Mouse (Mus musculus) hindbrain, embryonic 10.5 days (tissue): Measurements from ENCODE around the gene Lif. TPM values are rescaled to one million over a fixed set of nuclear protein-coding genes. Genes with fewer than 3 reads are reported as not detected.

ENCODE experiments used
- DNase-seq: peaks from one replicate; pipeline ENCODE4 v3.0.0-alpha.2; 2017; ENCODE audit warnings: low spot score
- H3K27ac ChIP-seq: fragments of 300-500 bp; sonication (generic); 2 replicates; pipeline ENCODE4 v1.5.1; 2016; ENCODE audit warnings: mild to moderate bottlenecking, moderate library complexity
- H3K27me3 ChIP-seq: fragments of 300-500 bp; sonication (generic); 2 replicates; pipeline ENCODE4 v1.6.1; 2016; ENCODE audit warnings: mild to moderate bottlenecking; ENCODE audit not compliant: poor library complexity, insufficient read depth, severe bottlenecking
- H3K36me3 ChIP-seq: fragments of 300-500 bp; sonication (generic); 2 replicates; pipeline ENCODE4 v1.6.1; 2016; ENCODE audit warnings: mild to moderate bottlenecking, moderate library complexity
- H3K4me1 ChIP-seq: fragments of 300-500 bp; sonication (generic); replicated peaks from 2 replicates; pipeline ENCODE4 v1.6.1; 2016; ENCODE audit warnings: mild to moderate bottlenecking
- H3K4me3 ChIP-seq: fragments of 300-500 bp; sonication (generic); 2 replicates; pipeline ENCODE4 v1.5.1; 2016; ENCODE audit warnings: mild to moderate bottlenecking, moderate library complexity
- H3K9me3 ChIP-seq: fragments of 300-500 bp; sonication (generic); 2 replicates; pipeline ENCODE4 v1.6.1; 2016; ENCODE audit warnings: mild to moderate bottlenecking, moderate library complexity
- WGBS: fragments of 180-500 bp; shearing (Covaris S2); methylation state at CpG from one replicate; pipeline ENCODE4 v1.1.7; 2016; 5-methylcytosine and 5-hydroxymethylcytosine counted together
- polyA plus RNA-seq: library from polyadenylated mRNA; unstranded; fragments of >200 nt; fragmentation: Nextera tagmentation; extraction: Ambion mirVana; gene quantifications from 2 replicates; pipeline ENCODE4 v1.2.1, GENCODE M21; 2016

The Lif gene
- polyA plus RNA-seq, 1 experiment from 2014 or later = 0.09 TPM

DNA sequence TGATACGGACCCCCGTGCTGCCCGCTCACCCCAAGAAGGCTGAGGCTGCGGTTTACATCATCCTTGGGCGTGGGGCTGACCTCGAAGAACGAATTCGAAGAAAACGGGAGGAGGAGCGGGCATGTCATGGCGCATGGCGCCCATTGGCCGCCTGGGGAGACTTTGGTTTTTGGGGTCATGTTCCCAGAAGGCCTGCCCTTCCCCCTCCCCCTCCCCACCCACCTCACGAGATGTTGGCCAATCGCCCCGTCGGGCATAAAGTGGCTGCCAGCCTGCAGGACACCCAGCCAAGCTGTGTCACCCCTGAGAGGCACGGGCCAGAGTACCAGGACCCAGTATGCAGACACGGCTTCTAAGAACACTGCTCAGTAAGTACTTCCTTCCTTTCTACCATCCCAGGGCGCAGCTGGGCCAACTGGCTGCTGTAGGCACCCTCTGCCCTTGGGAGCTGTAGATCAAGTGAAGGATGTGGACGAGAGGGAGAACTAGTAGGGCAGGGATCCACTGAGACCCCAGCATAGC lies 20.8 kb upstream of the Lif start:
- WGBS = 89% methylated on average over 21 of the region's 21 CpGs
- no peak for DNase-seq
- Histone ChIP-seq H3K4me3 (no peak overlapping the region), H3K27ac (no peak overlapping the region), H3K9me3 (no peaks in the 10 kb centered on the region), H3K4me1 (no peaks in the 10 kb centered on the region), H3K27me3 (no peaks in the 10 kb centered on the region), H3K36me3 (no peaks in the 10 kb centered on the region)

DNA sequence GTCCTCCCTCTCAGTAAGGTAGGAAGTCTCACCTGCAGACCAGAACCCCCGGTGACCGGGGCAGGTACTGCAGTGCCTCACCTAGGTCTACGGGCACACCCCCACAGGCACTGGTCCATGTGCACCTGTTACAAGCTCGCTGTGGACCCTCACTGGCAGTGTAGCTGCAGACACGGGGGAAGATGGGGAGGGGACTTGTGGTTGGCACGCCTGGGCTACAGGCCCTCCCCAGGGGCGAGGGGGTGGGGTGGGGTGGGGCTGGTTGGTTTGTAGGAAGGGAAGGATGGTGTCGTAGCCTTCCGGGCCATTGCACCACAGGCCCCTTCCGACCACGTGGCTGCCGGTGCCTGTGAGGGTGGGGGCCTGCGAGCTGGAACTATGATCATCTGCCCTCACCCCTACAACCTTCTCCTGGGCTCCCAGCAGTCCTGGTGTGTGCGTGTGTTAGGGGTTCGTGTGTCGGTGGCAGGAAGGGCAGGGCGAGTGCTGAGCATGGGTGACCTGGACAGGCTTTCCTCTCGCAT lies 19.9 kb upstream of the Lif start:
- Histone ChIP-seq H3K4me3 (no peak overlapping the region), H3K27me3 (no peaks in the 10 kb centered on the region), H3K4me1 (no peaks in the 10 kb centered on the region), H3K9me3 (no peaks in the 10 kb centered on the region), H3K27ac (no peak overlapping the region), H3K36me3 (no peaks in the 10 kb centered on the region)
- 87% methylated on average over 18 of the region's 18 CpGs for WGBS
- DNase-seq = no peak

DNA sequence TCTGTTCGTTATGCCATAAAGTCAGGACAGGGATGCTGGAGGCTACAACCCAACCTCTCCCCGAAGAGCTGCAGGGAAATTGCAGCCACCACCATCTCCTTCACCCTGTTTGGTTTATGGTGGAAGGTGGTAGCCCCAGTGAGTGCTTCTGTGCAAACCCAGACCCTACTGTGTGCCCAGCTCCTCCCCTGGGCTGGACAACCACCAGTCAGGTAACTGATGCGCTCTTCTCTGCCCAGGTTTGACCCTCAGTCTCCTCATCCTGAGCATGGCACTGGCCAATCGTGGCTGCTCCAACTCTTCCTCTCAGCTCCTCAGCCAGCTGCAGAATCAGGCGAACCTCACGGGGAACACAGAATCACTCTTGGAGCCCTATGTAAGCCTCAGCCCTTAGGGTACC lies 19.2 kb upstream of the Lif start:
- 91% methylated on average over 6 of the region's 6 CpGs for WGBS
- Histone ChIP-seq H3K4me3 (no peak overlapping the region), H3K4me1 (no peaks in the 10 kb centered on the region), H3K27me3 (no peaks in the 10 kb centered on the region), H3K9me3 (no peaks in the 10 kb centered on the region), H3K27ac (no peak overlapping the region), H3K36me3 (no peaks in the 10 kb centered on the region)
- DNase-seq = no peak

DNA sequence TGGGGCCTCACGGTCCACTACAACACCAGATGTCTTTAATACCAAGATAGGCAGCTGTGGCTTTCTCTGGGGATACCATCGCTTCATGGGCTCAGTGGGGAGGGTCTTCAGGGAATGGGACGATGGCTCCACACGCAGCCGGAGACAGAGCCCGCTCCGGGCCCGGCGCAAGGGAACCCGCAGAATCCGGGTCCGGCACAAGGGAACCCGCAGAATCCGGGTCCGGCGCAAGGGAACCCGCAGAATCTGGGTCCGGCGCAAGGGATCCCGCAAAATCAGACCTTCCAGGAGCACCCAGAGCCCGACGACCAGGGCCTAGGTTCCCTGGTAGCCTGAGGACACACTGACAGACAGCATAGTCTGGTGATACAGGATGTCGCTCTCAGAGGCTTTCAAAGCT lies 17.7 kb upstream of the Lif start:
- no peak overlapping the region for H3K4me3 ChIP-seq
- no peaks in the 10 kb centered on the region for H3K9me3 ChIP-seq
- 94% methylated on average over 23 of the region's 23 CpGs for WGBS
- no peaks in the 10 kb centered on the region for H3K27me3 ChIP-seq
- H3K27ac ChIP-seq = no peak overlapping the region
- DNase-seq = no peak
- H3K4me1 ChIP-seq = no peaks in the 10 kb centered on the region
- H3K36me3 ChIP-seq = no peaks in the 10 kb centered on the region

DNA sequence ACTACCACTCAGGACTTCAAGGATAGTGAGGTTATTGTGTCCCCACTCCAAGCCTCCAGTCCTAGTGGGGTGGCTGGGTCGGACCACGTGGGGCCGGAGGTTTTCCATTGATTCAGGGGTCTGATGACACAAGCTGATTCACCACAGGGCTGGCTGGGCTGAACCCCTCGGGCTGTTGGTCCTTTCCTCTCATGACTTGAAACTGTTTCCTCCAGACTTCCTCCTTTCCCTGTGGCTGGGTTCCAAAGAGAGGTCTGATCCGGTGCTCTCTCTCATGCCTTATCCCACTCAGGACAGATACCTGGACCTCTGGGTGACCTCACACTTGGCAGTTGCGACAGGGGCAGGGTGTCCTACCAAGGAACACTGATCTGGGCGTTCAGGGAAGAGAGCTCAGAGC lies 17.2 kb upstream of the Lif start:
- WGBS = 81% methylated on average over 7 of the region's 7 CpGs
- no peak for DNase-seq
- H3K27ac ChIP-seq = no peak overlapping the region
- no peaks in the 10 kb centered on the region for H3K4me1 ChIP-seq
- no peak overlapping the region for H3K4me3 ChIP-seq
- no peaks in the 10 kb centered on the region for H3K27me3 ChIP-seq
- H3K9me3 ChIP-seq = no peaks in the 10 kb centered on the region
- no peaks in the 10 kb centered on the region for H3K36me3 ChIP-seq

DNA sequence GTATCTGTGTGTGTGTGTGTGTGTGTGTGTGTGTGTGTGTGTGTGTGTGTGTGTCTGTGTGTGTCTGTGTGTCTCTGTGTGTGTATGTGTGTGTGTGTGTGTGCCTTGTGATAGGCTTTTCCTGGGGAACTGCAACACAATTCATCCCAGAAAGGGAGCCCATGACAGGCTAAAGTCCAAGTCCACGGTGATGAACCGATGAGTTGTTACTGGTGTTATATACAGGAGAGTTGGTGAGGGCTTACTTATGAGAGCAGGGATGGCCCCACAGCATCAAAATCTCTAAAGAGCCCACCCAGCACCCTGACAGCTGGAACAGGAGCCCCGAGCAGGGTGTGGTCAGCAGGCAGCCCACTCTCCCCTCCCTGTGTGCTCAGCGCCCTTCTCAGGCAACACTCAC lies 16.2 kb upstream of the Lif start:
- no peaks in the 10 kb centered on the region for H3K27me3 ChIP-seq
- DNase-seq = no peak
- no peaks in the 10 kb centered on the region for H3K36me3 ChIP-seq
- no peaks in the 10 kb centered on the region for H3K4me1 ChIP-seq
- no peak overlapping the region for H3K4me3 ChIP-seq
- WGBS = 80% methylated on average over 4 of the region's 4 CpGs
- H3K9me3 ChIP-seq = no peaks in the 10 kb centered on the region
- H3K27ac ChIP-seq = no peak overlapping the region

DNA sequence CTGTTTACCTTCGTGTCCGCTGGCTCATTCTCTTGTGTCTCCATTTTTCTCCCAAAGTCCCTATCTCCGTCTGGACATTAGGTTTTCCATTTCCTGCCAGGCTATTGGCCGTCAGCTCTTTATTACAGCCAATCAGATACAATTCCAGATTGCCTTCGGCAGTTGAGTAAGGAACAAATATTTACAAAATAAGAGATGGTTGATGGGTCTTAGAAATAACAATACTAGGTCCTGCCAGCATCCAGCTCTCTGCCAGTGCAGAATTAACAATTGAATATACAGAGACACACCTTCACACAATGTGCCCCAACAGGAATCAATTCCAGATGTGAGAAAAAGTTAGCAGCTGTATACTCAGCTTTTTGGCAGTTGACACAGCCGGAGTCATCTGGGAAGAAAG lies 11.2 kb upstream of the Lif start:
- WGBS = 75% methylated on average over 6 of the region's 6 CpGs
- Histone ChIP-seq H3K27me3 (no peaks in the 10 kb centered on the region), H3K36me3 (no peaks in the 10 kb centered on the region), H3K4me1 (peaks cover 6% of the 10 kb centered on the region; the same call in 1 of the 2 replicates), H3K9me3 (no peaks in the 10 kb centered on the region), H3K27ac (no peak overlapping the region), H3K4me3 (no peak overlapping the region)
- DNase-seq = no peak

DNA sequence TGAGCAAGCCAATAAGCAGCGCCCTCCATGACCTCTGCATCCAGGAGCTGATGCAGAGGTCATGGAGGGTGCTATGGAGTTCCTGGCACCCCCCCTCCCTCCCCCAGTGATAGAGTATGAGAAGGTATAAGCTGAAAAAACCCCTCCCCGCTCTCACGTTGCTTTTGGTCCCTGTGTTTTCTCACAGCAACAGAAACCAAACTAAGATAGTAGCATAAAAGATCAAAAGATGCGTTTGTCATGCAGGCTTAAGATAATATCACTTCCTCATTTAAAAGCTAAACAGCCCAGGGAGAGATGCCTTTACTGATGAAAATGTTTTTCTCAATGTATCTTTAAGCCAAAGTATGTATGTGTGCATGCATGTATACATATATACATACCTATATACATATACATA lies 10.7 kb upstream of the Lif start:
- no peak overlapping the region for H3K27ac ChIP-seq
- DNase-seq = no peak
- H3K36me3 ChIP-seq = no peaks in the 10 kb centered on the region
- peaks cover 11% of the 10 kb centered on the region; the same call in 1 of the 2 replicates for H3K4me1 ChIP-seq
- WGBS = 80% methylated on average over 4 of the region's 4 CpGs
- no peak overlapping the region for H3K4me3 ChIP-seq
- H3K27me3 ChIP-seq = no peaks in the 10 kb centered on the region
- H3K9me3 ChIP-seq = no peaks in the 10 kb centered on the region

DNA sequence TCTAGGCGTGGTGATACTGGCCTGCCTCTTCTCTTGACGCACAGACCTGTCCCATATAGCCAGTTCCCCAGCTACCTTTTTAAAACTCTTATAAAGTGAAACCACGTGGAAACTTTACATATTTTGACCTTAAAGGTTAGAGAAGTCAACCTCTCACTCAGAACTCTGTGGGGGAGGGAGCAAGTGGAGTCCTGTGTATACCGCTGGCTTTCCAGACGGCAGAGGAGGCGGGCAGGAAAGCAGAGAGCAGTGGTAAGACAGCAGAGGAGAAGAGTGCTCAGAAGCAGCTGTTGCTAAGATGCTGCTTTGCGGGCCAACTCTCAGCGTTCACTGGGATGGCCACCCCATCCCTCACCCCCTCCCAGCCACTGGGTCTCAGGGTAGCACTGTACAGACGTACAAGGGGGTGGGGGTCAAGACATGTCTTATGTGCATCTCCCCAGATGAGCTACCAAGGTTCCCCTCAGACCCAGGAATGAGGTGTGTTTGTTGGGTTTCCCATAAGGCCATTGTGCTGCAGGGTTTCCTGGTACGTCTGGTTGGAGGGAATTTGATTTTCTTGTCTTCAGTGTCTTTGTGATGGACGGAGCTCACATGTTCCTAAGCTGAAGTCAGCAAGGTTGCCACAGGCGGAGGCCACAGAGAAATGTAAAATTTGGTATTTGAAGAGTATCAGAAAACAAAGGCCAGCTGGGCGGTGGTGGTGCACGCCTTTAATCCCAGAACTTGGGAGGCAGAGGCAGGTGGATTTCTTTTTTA lies 10.0 kb upstream of the Lif start:
- no peak overlapping the region for H3K27ac ChIP-seq
- H3K4me1 ChIP-seq = peaks cover 11% of the 10 kb centered on the region; the same call in 1 of the 2 replicates
- no peaks in the 10 kb centered on the region for H3K36me3 ChIP-seq
- no peak for DNase-seq
- H3K4me3 ChIP-seq = no peak overlapping the region
- H3K9me3 ChIP-seq = no peaks in the 10 kb centered on the region
- no peaks in the 10 kb centered on the region for H3K27me3 ChIP-seq
- WGBS = 75% methylated on average over 14 of the region's 14 CpGs

DNA sequence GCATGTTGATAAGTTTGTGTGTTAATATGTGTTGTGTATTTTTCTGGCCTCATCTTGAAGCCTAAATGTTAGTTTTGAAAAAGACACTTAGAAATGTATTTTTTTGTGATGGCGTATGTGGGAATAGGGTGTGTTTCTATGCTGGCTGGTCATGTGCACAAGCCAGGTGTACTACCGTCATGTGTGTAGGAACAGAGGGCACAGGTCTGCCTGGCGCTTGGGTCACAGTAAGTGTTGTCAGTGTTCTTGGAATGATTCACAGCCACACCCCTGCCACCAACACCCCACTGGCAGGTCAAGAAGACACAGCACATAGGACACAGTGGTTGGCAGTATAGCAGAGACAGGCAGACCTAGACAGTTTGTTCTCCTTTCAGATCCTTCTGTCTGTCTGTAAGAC lies 8.2 kb upstream of the Lif start:
- no peaks in the 10 kb centered on the region for H3K27me3 ChIP-seq
- H3K9me3 ChIP-seq = no peaks in the 10 kb centered on the region
- H3K36me3 ChIP-seq = no peaks in the 10 kb centered on the region
- peaks cover 11% of the 10 kb centered on the region; the same call in 1 of the 2 replicates for H3K4me1 ChIP-seq
- 91% methylated on average over 3 of the region's 3 CpGs for WGBS
- no peak overlapping the region for H3K4me3 ChIP-seq
- no peak for DNase-seq
- no peak overlapping the region for H3K27ac ChIP-seq

DNA sequence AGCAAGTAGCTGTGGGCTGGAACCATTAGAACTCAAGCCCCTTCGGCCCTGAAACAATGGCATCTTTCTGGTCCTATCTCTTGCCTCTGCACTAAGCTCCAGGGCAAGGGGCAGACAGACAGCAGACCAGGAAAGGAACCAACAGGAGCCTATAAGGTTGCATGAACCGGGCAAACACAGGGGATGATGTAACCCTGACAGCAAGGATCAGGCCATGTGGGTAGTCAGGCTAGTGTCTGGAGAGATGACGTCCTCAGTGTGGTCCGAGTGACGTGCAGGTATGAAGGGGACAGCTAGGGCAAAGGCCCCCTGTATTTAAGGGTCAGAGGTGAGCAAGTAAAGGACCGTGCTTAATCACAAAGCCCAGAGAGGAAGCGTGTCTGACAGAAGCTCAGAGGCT lies 7.1 kb upstream of the Lif start:
- Histone ChIP-seq H3K27me3 (no peaks in the 10 kb centered on the region), H3K4me3 (no peak overlapping the region), H3K27ac (no peak overlapping the region), H3K9me3 (no peaks in the 10 kb centered on the region), H3K4me1 (peaks cover 11% of the 10 kb centered on the region; the same call in 1 of the 2 replicates), H3K36me3 (no peaks in the 10 kb centered on the region)
- no peak for DNase-seq
- 69% methylated on average over 7 of the region's 7 CpGs for WGBS

DNA sequence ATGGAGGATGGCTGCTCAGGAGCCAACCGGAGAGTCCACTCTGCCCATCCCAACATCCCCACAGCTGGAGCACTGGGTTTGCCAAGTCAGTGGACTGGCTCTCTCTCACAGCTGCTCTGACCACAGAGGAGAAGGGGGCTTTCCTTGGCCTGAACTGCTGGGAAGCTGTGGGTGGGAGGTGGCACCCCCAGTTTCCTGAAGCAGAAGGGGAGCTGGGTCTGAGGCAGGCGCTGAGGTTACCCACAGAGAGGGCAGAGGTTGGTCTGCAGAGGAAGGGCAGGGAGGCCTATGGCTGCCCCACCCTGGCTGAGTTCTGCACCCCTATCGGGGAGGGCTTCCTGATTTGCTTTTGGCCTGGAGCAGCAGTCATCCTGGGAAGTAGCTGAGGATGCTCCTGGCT lies 6.0 kb upstream of the Lif start:
- H3K27ac ChIP-seq = no peak overlapping the region
- 81% methylated on average over 3 of the region's 3 CpGs for WGBS
- H3K9me3 ChIP-seq = no peaks in the 10 kb centered on the region
- H3K4me3 ChIP-seq = no peak overlapping the region
- no peak for DNase-seq
- no peaks in the 10 kb centered on the region for H3K36me3 ChIP-seq
- H3K4me1 ChIP-seq = peaks cover 11% of the 10 kb centered on the region; the same call in 1 of the 2 replicates
- no peaks in the 10 kb centered on the region for H3K27me3 ChIP-seq

DNA sequence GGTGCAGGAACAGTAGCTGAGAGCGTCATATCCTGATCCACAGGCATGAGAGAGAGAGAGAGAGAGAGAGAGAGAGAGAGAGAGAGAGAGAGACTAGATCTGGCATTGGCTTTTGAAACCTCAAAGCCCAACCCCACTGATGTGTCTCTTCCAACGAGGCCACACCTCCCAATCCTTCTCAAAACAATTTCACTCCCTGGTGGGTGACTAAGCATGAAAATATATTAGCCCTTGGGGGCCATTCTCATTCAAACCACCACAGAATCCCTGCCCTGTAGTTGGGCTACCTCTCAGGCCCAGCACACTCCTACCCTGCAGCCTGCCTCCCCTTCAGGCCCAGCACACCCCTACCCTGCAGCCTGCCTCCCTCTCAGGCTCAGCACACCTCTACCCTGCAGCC lies 4.5 kb upstream of the Lif start:
- Histone ChIP-seq H3K9me3 (no peaks in the 10 kb centered on the region), H3K27ac (no peak overlapping the region), H3K27me3 (peaks cover 6% of the 10 kb centered on the region; the same call in 1 of the 2 replicates), H3K4me3 (no peak overlapping the region), H3K4me1 (peaks cover 11% of the 10 kb centered on the region; the same call in 1 of the 2 replicates), H3K36me3 (no peaks in the 10 kb centered on the region)
- no peak for DNase-seq
- 63% methylated on average over 2 of the region's 2 CpGs for WGBS
